Mouse (Mus musculus): ENCODE measurements around the gene Vtn. TPM values are rescaled to one million over a fixed set of nuclear protein-coding genes. Genes with fewer than 3 reads are reported as not detected.

The Vtn gene
- polyA plus RNA-seq (2015; fragmentation: Nextera tagmentation; extraction: Ambion mirVana), result 2.1 and 2.3 TPM in 2 replicates

DNA sequence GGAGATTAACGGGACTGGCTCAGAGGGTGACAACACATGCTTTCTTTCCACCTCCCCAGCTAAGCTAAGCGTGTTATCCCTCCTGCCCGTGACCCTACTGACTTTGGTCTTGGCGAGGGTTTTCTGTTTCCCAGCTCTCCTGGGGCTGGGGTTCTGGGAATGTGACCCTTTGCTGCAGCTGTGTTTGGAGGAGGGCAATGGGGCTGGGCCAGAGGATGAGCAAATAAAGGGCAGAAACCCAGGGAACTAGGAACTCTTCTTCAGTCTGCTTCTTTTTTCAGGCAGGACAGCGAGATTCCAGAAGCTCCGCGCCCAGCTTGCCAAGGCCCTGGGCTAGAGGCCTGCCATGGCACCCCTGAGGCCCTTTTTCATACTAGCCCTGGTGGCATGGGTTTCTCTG, at the start of gene Vtn:
TSS of gene Vtn (plus strand) at position 88 of the 400 bp plus-strand sequence.
- Histone ChIP-seq H3K27me3 (ENCODE audit: control insufficient read depth, insufficient read depth, low read length) (peaks cover 65% of the 10 kb centered on the region), H3K9me3 (replicated peaks; ENCODE audit: control insufficient read depth, low read length) (no peaks in the 10 kb centered on the region), H3K9ac (ENCODE audit: low read length) (no peak within 1 kb of the TSS), H3K4me3 (ENCODE audit: low read length) (peak within 1 kb of the TSS; percentile 56), H3K36me3 (ENCODE audit: control insufficient read depth, insufficient read depth) (no peaks in the 10 kb centered on the region), H3K27ac (ENCODE audit: low read length) (no peak within 1 kb of the TSS), H3K4me2 (ENCODE audit: low read depth, low read length) (peak within 1 kb of the TSS; percentile 89), H3K4me1 (ENCODE audit: control insufficient read depth, insufficient read depth, low read length) (peaks cover 10% of the 10 kb centered on the region)
- WGBS, result 51% methylated on average over 7 of the region's 7 CpGs
- no peak for ATAC-seq (replicated peaks; ENCODE audit: extremely low read depth, insufficient read depth, low FRiP score)

DNA sequence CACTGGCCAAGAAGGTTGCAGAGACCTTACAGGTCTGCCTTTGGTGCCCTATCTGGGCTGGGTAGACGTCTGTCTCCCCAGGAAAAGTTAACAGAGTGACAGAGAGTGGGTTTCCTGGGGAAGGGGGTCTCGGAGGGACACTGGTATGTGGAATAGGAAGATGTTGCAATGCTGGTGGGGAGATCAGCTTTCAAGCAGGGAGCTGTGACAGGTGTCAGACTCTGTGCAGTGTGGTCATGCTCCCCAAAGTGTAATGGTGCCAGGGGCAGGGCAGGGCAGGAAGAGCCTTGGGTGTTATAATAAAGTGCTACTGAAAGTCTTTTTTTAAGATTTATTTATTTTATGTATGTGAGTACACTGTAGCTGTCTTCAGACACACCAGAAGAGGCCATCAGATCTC, 48.6 kb upstream of the Vtn start:
- Histone ChIP-seq H3K9ac (ENCODE audit: low read length) (no peak overlapping the region), H3K4me1 (ENCODE audit: control insufficient read depth, insufficient read depth, low read length) (no peaks in the 10 kb centered on the region), H3K4me3 (ENCODE audit: low read length) (no peak overlapping the region), H3K4me2 (ENCODE audit: low read depth, low read length) (no peak overlapping the region), H3K27ac (ENCODE audit: low read length) (no peak overlapping the region), H3K9me3 (replicated peaks; ENCODE audit: control insufficient read depth, low read length) (no peaks in the 10 kb centered on the region), H3K27me3 (ENCODE audit: control insufficient read depth, insufficient read depth, low read length) (no peaks in the 10 kb centered on the region), H3K36me3 (ENCODE audit: control insufficient read depth, insufficient read depth) (no peaks in the 10 kb centered on the region)
- no peak for ATAC-seq (replicated peaks; ENCODE audit: extremely low read depth, insufficient read depth, low FRiP score)
- 29% methylated on average over 2 of the region's 2 CpGs for WGBS

DNA sequence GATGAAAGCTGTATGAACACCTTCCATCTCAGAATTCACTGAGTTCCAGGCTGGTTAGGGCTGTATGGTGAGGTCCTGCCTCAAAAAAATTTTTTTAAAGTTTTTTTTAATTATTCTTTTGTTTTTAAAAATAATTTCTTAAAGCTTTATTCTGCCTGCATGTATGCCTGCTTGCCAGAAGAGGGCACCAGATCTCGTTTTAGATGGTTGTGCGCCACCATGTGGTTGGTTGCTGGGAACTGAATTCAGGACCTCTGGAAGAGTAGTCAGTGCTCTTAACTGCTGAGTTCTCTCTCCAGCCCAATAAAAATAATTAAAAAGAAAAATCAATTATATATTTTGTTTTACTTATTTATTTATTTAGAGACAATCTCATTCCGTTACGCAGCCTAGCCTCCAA, 45.2 kb upstream of the Vtn start:
- Histone ChIP-seq H3K4me3 (ENCODE audit: low read length) (no peak overlapping the region), H3K27me3 (ENCODE audit: control insufficient read depth, insufficient read depth, low read length) (0 out of 2 replicates have a peak, but pooled peaks cover 2% of the 10 kb centered on the region), H3K4me1 (ENCODE audit: control insufficient read depth, insufficient read depth, low read length) (no peaks in the 10 kb centered on the region), H3K9ac (ENCODE audit: low read length) (no peak overlapping the region), H3K27ac (ENCODE audit: low read length) (no peak overlapping the region), H3K9me3 (replicated peaks; ENCODE audit: control insufficient read depth, low read length) (no peaks in the 10 kb centered on the region), H3K36me3 (ENCODE audit: control insufficient read depth, insufficient read depth) (no peaks in the 10 kb centered on the region), H3K4me2 (ENCODE audit: low read depth, low read length) (no peak overlapping the region)
- ATAC-seq (replicated peaks; ENCODE audit: extremely low read depth, insufficient read depth, low FRiP score), result no peak
- 14% methylated on average over 4 of the region's 4 CpGs for WGBS

DNA sequence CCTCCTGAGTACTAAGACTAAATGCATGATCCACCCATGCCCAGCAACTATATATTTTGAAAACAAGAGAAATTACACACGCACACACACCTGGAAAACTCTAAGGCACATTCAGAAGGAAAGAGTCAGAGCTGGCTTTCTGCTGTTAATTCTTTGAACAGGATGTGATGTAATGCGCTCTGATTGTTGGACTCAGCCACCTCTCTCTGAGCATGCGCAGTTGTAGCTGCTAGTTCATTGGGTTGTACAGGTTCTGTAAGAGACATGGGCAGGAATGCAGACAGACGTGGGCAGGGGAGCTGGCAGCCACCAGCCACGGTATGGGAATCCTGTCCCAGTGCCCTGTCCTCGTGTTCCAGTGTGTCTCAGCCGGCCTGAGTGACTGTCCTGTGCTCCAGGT, 44.6 kb upstream of the Vtn start:
- H3K36me3 ChIP-seq (ENCODE audit: control insufficient read depth, insufficient read depth), result no peaks in the 10 kb centered on the region
- no peak overlapping the region for H3K9ac ChIP-seq (ENCODE audit: low read length)
- H3K9me3 ChIP-seq (replicated peaks; ENCODE audit: control insufficient read depth, low read length), result no peaks in the 10 kb centered on the region
- no peak for ATAC-seq (replicated peaks; ENCODE audit: extremely low read depth, insufficient read depth, low FRiP score)
- 0 out of 2 replicates have a peak, but pooled peaks cover 2% of the 10 kb centered on the region for H3K27me3 ChIP-seq (ENCODE audit: control insufficient read depth, insufficient read depth, low read length)
- H3K27ac ChIP-seq (ENCODE audit: low read length), result no peak overlapping the region
- 65% methylated on average over 7 of the region's 7 CpGs for WGBS
- H3K4me2 ChIP-seq (ENCODE audit: low read depth, low read length), result no peak overlapping the region
- H3K4me3 ChIP-seq (ENCODE audit: low read length), result no peak overlapping the region
- H3K4me1 ChIP-seq (ENCODE audit: control insufficient read depth, insufficient read depth, low read length), result no peaks in the 10 kb centered on the region

DNA sequence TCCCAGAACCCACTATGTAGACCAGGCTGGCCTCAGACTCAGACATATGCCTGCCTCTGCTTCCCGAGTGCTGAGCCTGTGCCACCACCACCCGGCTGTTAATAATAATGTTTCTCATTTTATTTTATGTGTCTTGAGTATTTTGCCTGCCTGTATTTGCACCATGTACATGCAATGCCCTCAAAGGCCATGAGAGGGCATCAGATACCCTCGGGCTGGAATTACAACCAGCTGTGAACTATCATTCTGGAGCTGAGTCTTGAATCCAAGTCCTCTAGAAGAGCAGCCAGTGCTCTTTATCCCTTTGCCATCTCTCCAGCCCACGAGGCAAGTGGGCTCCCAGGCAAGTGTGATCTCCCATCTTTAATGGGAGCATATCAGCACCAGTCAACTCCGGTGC, 43.6 kb upstream of the Vtn start:
- no peaks in the 10 kb centered on the region for H3K4me1 ChIP-seq (ENCODE audit: control insufficient read depth, insufficient read depth, low read length)
- H3K9me3 ChIP-seq (replicated peaks; ENCODE audit: control insufficient read depth, low read length), result no peaks in the 10 kb centered on the region
- no peak overlapping the region for H3K4me3 ChIP-seq (ENCODE audit: low read length)
- H3K9ac ChIP-seq (ENCODE audit: low read length), result no peak overlapping the region
- H3K4me2 ChIP-seq (ENCODE audit: low read depth, low read length), result no peak overlapping the region
- 24% methylated on average over 5 of the region's 5 CpGs for WGBS
- no peak overlapping the region for H3K27ac ChIP-seq (ENCODE audit: low read length)
- 0 out of 2 replicates have a peak, but pooled peaks cover 2% of the 10 kb centered on the region for H3K27me3 ChIP-seq (ENCODE audit: control insufficient read depth, insufficient read depth, low read length)
- H3K36me3 ChIP-seq (ENCODE audit: control insufficient read depth, insufficient read depth), result no peaks in the 10 kb centered on the region
- no peak for ATAC-seq (replicated peaks; ENCODE audit: extremely low read depth, insufficient read depth, low FRiP score)

DNA sequence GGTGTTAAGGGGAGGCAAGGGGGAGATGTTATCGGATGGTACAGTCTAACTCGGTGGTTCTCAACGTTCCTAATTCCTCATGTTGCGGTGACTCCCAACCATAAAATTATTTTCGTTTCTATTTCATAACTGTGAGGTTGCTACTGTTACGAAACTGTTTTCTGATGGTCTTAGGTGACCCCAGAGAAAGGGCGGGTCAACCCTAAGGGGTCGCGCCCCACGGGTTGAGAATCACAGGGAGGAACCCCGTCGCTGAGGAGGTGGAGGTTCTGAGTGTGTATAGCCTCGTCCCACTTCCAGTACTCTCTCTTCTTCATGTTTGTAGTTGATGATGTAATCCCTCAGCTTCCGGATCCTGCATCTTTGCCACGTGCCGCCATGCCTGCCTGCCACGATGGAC, 40.2 kb upstream of the Vtn start:
- WGBS, result 78% methylated on average over 17 of the region's 17 CpGs

DNA sequence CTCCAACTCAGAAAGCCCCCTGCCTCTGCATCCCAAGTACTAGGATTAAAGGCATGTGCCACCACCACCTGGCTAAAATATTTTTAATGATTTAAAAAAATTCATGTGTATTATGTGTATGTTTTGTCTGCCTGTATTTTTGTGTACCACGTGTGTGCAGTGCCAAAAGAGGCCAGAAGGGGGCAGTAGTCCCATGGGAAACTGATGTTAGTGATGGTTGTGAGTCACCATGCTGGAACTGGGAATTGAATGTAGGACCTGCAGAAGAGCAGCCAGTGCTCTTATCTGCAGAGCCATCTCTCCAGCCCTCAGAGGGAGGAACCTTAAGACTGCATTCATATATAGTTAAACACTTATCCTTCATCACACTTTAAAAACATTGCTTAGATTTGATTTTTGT, 37.0 kb upstream of the Vtn start:
- H3K9me3 ChIP-seq (replicated peaks; ENCODE audit: control insufficient read depth, low read length), result no peaks in the 10 kb centered on the region
- peaks cover 10% of the 10 kb centered on the region for H3K4me1 ChIP-seq (ENCODE audit: control insufficient read depth, insufficient read depth, low read length)
- H3K9ac ChIP-seq (ENCODE audit: low read length), result no peak overlapping the region
- H3K27me3 ChIP-seq (ENCODE audit: control insufficient read depth, insufficient read depth, low read length), result no peaks in the 10 kb centered on the region
- no peaks in the 10 kb centered on the region for H3K36me3 ChIP-seq (ENCODE audit: control insufficient read depth, insufficient read depth)
- no peak for ATAC-seq (replicated peaks; ENCODE audit: extremely low read depth, insufficient read depth, low FRiP score)
- no peak overlapping the region for H3K4me3 ChIP-seq (ENCODE audit: low read length)
- WGBS, result 69% methylated on average over 1 of the region's 1 CpGs
- H3K27ac ChIP-seq (ENCODE audit: low read length), result no peak overlapping the region
- H3K4me2 ChIP-seq (ENCODE audit: low read depth, low read length), result no peak overlapping the region

More for the DNA sequence above, 40.2 kb upstream of the Vtn start:
- Histone ChIP-seq H3K27ac (ENCODE audit: low read length) (no peak overlapping the region), H3K9ac (ENCODE audit: low read length) (no peak overlapping the region), H3K9me3 (replicated peaks; ENCODE audit: control insufficient read depth, low read length) (no peaks in the 10 kb centered on the region), H3K27me3 (ENCODE audit: control insufficient read depth, insufficient read depth, low read length) (0 out of 2 replicates have a peak, but pooled peaks cover 2% of the 10 kb centered on the region), H3K4me3 (ENCODE audit: low read length) (no peak overlapping the region), H3K36me3 (ENCODE audit: control insufficient read depth, insufficient read depth) (no peaks in the 10 kb centered on the region), H3K4me1 (ENCODE audit: control insufficient read depth, insufficient read depth, low read length) (no peaks in the 10 kb centered on the region), H3K4me2 (ENCODE audit: low read depth, low read length) (no peak overlapping the region)
- ATAC-seq (replicated peaks; ENCODE audit: extremely low read depth, insufficient read depth, low FRiP score), result no peak

DNA sequence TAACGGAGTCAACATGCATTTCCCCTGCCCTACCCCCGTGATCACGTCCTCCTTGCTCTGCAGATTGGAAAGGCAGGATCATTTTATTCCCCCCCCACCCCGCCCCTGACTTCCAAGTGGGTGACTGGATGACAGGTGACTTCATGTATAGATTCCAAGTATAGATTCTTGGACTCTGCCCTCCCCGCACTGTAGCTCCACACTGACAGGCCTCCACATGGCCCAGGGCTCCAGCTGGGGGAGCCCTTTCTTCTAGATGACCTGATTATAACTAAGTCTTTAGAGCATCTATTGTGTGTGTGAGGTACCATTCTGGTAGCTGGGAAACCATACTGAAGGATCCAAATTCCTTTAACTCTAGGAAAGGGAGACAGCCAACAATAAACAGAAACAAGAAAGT, 36.2 kb upstream of the Vtn start:
- ATAC-seq (replicated peaks; ENCODE audit: extremely low read depth, insufficient read depth, low FRiP score), result no peak
- WGBS, result 85% methylated on average over 5 of the region's 5 CpGs

DNA sequence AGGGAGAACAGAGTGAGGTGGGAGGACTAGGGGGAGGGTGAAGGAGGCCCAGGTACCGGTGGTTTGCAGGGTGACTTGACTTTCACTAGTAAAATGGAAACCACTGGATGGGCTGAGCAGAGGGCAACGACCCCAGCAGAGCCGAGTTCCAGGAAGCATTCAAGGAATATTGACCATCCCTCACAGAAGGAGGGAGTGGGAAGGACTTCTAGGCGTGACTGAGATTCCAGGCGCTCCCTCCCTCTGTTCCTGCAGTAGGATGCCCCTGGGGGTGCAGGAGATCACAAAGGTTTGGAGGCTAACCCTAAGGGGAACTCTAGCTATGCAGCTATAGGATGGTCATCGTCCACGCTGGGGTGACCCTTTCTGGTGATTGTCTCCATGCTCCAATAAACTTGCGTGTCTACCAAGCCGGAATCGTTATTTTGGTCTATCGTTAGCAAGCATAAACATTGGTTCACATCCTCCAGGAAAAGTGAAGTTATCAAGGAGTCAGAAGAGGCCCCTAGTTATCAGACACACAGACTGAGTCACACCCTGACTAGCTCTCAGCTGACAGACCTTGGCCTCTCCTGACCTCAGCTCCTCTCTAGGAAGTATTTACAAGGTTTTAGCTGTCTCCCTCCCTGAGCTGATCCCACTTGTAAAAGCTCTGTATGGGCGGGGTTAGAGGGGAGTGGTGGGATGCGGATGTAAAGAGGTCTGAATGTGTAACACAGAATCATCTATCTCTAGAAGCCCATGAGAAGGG, 35.4 kb upstream of the Vtn start:
- Histone ChIP-seq H3K4me1 (ENCODE audit: control insufficient read depth, insufficient read depth, low read length) (peaks cover 10% of the 10 kb centered on the region), H3K4me2 (ENCODE audit: low read depth, low read length) (no peak overlapping the region), H3K9me3 (replicated peaks; ENCODE audit: control insufficient read depth, low read length) (no peaks in the 10 kb centered on the region), H3K36me3 (ENCODE audit: control insufficient read depth, insufficient read depth) (no peaks in the 10 kb centered on the region), H3K27ac (ENCODE audit: low read length) (no peak overlapping the region), H3K9ac (ENCODE audit: low read length) (no peak overlapping the region), H3K27me3 (ENCODE audit: control insufficient read depth, insufficient read depth, low read length) (no peaks in the 10 kb centered on the region), H3K4me3 (ENCODE audit: low read length) (no peak overlapping the region)
- WGBS, result 46% methylated on average over 13 of the region's 13 CpGs
- no peak for ATAC-seq (replicated peaks; ENCODE audit: extremely low read depth, insufficient read depth, low FRiP score)

More for the DNA sequence above, 36.2 kb upstream of the Vtn start:
- no peaks in the 10 kb centered on the region for H3K27me3 ChIP-seq (ENCODE audit: control insufficient read depth, insufficient read depth, low read length)
- H3K4me3 ChIP-seq (ENCODE audit: low read length), result no peak overlapping the region
- no peak overlapping the region for H3K9ac ChIP-seq (ENCODE audit: low read length)
- no peak overlapping the region for H3K27ac ChIP-seq (ENCODE audit: low read length)
- no peaks in the 10 kb centered on the region for H3K9me3 ChIP-seq (replicated peaks; ENCODE audit: control insufficient read depth, low read length)
- no peaks in the 10 kb centered on the region for H3K36me3 ChIP-seq (ENCODE audit: control insufficient read depth, insufficient read depth)
- H3K4me2 ChIP-seq (ENCODE audit: low read depth, low read length), result no peak overlapping the region
- H3K4me1 ChIP-seq (ENCODE audit: control insufficient read depth, insufficient read depth, low read length), result peaks cover 10% of the 10 kb centered on the region
